7 mouse cellular contexts compared by ENCODE assay signal in genomic region chr2:118532855-118533675, GRCm38 (mm10). TPM values are rescaled to one million over a fixed set of nuclear protein-coding genes. Genes with fewer than 3 reads are reported as not detected.
A peak's percentile ranks its signal among the peaks of the same experiment; 100 is the strongest.
DNase-seq lines count a peak whose midpoint lies in the region; ATAC-seq lines count a peak whose summit lies in the region.

No protein-coding gene starts in this region.

- H3K36me3 ChIP-seq in embryonic facial prominence, embryonic 13.5 days, result peaks cover 17% of the 10 kb centered on the region
- H3K36me3 ChIP-seq in hindbrain, embryonic 12.5 days, result no peaks in the 10 kb centered on the region
- H3K36me3 ChIP-seq in limb, embryonic 15.5 days, result peaks cover 7% of the 10 kb centered on the region; the same call in 1 of the 2 replicates

- H3K9me3 ChIP-seq in embryonic facial prominence, embryonic 13.5 days, result no peaks in the 10 kb centered on the region
- H3K9me3 ChIP-seq in hindbrain, embryonic 12.5 days (replicated peaks), result no peaks in the 10 kb centered on the region
- no peaks in the 10 kb centered on the region for H3K9me3 ChIP-seq in limb, embryonic 15.5 days

- H3K9ac ChIP-seq in embryonic facial prominence, embryonic 13.5 days, result peak overlapping the region; percentile 52; the same call in 1 of the 2 replicates
- peak overlapping the region; percentile 35; the same call in 1 of the 2 replicates for H3K9ac ChIP-seq in hindbrain, embryonic 12.5 days
- no peak overlapping the region for H3K9ac ChIP-seq in limb, embryonic 15.5 days

- peak overlapping the region; percentile 48 for H3K4me2 ChIP-seq in embryonic facial prominence, embryonic 13.5 days
- 0 out of 2 replicates have a peak overlapping the region, but pooled peaks have one; percentile 3 for H3K4me2 ChIP-seq in hindbrain, embryonic 12.5 days (replicated peaks)
- no peak overlapping the region for H3K4me2 ChIP-seq in limb, embryonic 15.5 days

- H3K4me1 ChIP-seq in embryonic facial prominence, embryonic 13.5 days, result peaks cover 81% of the 10 kb centered on the region
- H3K4me1 ChIP-seq in hindbrain, embryonic 12.5 days, result peaks cover 54% of the 10 kb centered on the region
- H3K4me1 ChIP-seq in limb, embryonic 15.5 days, result peaks cover 68% of the 10 kb centered on the region

- WGBS in embryonic facial prominence, embryonic 13.5 days, result 6% methylated on average over 6 of the region's 6 CpGs
- 4% methylated on average over 6 of the region's 6 CpGs for WGBS in hindbrain, embryonic 12.5 days
- 9% methylated on average over 6 of the region's 6 CpGs for WGBS in limb, embryonic 15.5 days

- peak overlapping the region; percentile 96 for H3K27ac ChIP-seq in embryonic facial prominence, embryonic 13.5 days
- H3K27ac ChIP-seq in hindbrain, embryonic 12.5 days, result peak overlapping the region; percentile 83
- H3K27ac ChIP-seq in limb, embryonic 15.5 days, result peak overlapping the region; percentile 80

- intact Hi-C loops in left cerebral cortex, postnatal 10 days (cut with DNase I), result no loop called here

- H3K4me3 ChIP-seq in embryonic facial prominence, embryonic 13.5 days, result no peak overlapping the region
- H3K4me3 ChIP-seq in hindbrain, embryonic 12.5 days, result no peak overlapping the region
- no peak overlapping the region for H3K4me3 ChIP-seq in limb, embryonic 15.5 days

- no peaks in the 10 kb centered on the region for H3K27me3 ChIP-seq in embryonic facial prominence, embryonic 13.5 days
- no peaks in the 10 kb centered on the region; the same call in 1 of the 2 replicates for H3K27me3 ChIP-seq in hindbrain, embryonic 12.5 days
- no peaks in the 10 kb centered on the region for H3K27me3 ChIP-seq in limb, embryonic 15.5 days

- DNase-seq in ZHBTc4 (ENCODE audit: low read depth, low spot score), result peak; percentile 25
- peak; percentile 81 for DNase-seq in retina, postnatal 1 day
- no peak for DNase-seq in right cerebral cortex, postnatal 36 days (ENCODE audit: low spot score in 2 of 2)
- DNase-seq in left cerebral cortex, postnatal 10 days (ENCODE audit: extremely low spot score in 1 of 2, low spot score in 2 of 2), result no peak

- peak; percentile 83 for ATAC-seq in embryonic facial prominence, embryonic 13.5 days (ENCODE audit: insufficient number of reproducible peaks, insufficient read depth, low FRiP score, low TSS enrichment, low read depth)
- ATAC-seq in hindbrain, embryonic 12.5 days (ENCODE audit: low FRiP score), result peak; percentile 41
- ATAC-seq in limb, embryonic 15.5 days (ENCODE audit: insufficient number of reproducible peaks, low FRiP score, low TSS enrichment, low read depth), result peak; percentile 72; the same call in 1 of the 2 replicates

RNA-seq across cellular contexts. Expression of gene Bmf, which starts 16.4 kb away (rescaled TPM):
- 4.1 and 4.3 TPM in 2 replicates for polyA plus RNA-seq in embryonic facial prominence, embryonic 13.5 days (2015; fragmentation: Nextera tagmentation; extraction: Ambion mirVana)
- polyA plus RNA-seq in hindbrain, embryonic 12.5 days (2016; fragmentation: Nextera tagmentation; extraction: Ambion mirVana), result 5.4 and 6.2 TPM in 2 replicates
- 3.8 and 5.9 TPM in 2 replicates for polyA plus RNA-seq in limb, embryonic 15.5 days (2015; fragmentation: Nextera tagmentation; extraction: Ambion mirVana)
- 1 to 10 TPM; 4.0 to 5.2 TPM for total RNA-seq in left cerebral cortex, postnatal 10 days (2021)

RNA-seq across cellular contexts. Expression of gene Srp14, which starts 53.6 kb away (rescaled TPM):
- 275 TPM in 2 replicates for polyA plus RNA-seq in embryonic facial prominence, embryonic 13.5 days (2015; fragmentation: Nextera tagmentation; extraction: Ambion mirVana)
- 261 and 288 TPM in 2 replicates for polyA plus RNA-seq in hindbrain, embryonic 12.5 days (2016; fragmentation: Nextera tagmentation; extraction: Ambion mirVana)
- polyA plus RNA-seq in limb, embryonic 15.5 days (2015; fragmentation: Nextera tagmentation; extraction: Ambion mirVana), result 235 and 240 TPM in 2 replicates
- 100 to 1,000 TPM; 159 to 171 TPM for total RNA-seq in left cerebral cortex, postnatal 10 days (2021)

Comparison
In these comparisons a context has a peak if more than half of its experiments do, and no peak if none do; other contexts are left out.
1. DNase-seq: peak in ZHBTc4 (single experiment) and retina, postnatal 1 day (single experiment); none in right cerebral cortex, postnatal 36 days (0 of 2) and left cerebral cortex, postnatal 10 days (0 of 2).
2. Peak in every context shown above with its lines, with median percentiles within 50 percentile points of each other: ATAC-seq and H3K27ac ChIP-seq.